Mouse (Mus musculus) stomach, embryonic 15.5 days (tissue): ENCODE measurements around the gene Epha2. TPM values are rescaled to one million over a fixed set of nuclear protein-coding genes. Genes with fewer than 3 reads are reported as not detected.

Source experiments
- ATAC-seq: fragments of 200-750 bp; cut with Nextera tagmentation; 2 replicates; pipeline ENCODE4 v1.8.0; 2017; ENCODE audit warnings: low read depth, moderate number of reproducible peaks, moderate TSS enrichment; ENCODE audit not compliant: insufficient read depth, low FRiP score
- H3K27ac ChIP-seq: fragments of 300-500 bp; sonication (generic); 2 replicates; pipeline ENCODE4 v1.5.1; 2015; ENCODE audit warnings: mild to moderate bottlenecking, inconsistent platforms
- H3K27me3 ChIP-seq: fragments of 300-500 bp; sonication (generic); replicated peaks from 2 replicates; pipeline ENCODE4 v1.6.1; 2015; ENCODE audit warnings: inconsistent platforms
- H3K36me3 ChIP-seq: fragments of 300-500 bp; sonication (generic); 2 replicates; pipeline ENCODE4 v1.6.1; 2015; ENCODE audit warnings: inconsistent platforms
- H3K4me1 ChIP-seq: fragments of 300-500 bp; sonication (generic); 2 replicates; pipeline ENCODE4 v1.6.1; 2015; ENCODE audit warnings: inconsistent platforms
- H3K4me2 ChIP-seq: fragments of 300-500 bp; sonication (generic); 2 replicates; pipeline ENCODE4 v1.6.1; 2015; ENCODE audit warnings: mild to moderate bottlenecking, inconsistent platforms
- H3K4me3 ChIP-seq: fragments of 300-500 bp; sonication (generic); replicated peaks from 2 replicates; pipeline ENCODE4 v1.5.1; 2015; ENCODE audit warnings: inconsistent platforms
- H3K9ac ChIP-seq: fragments of 300-500 bp; sonication (generic); 2 replicates; pipeline ENCODE4 v1.6.1; 2015; ENCODE audit warnings: inconsistent platforms
- H3K9me3 ChIP-seq: fragments of 300-500 bp; sonication (generic); 2 replicates; pipeline ENCODE4 v1.6.1; 2016; ENCODE audit warnings: inconsistent platforms
- WGBS: fragments of 180-500 bp; shearing (Covaris S2); methylation state at CpG from one replicate; pipeline ENCODE4 v1.1.7; 2015; 5-methylcytosine and 5-hydroxymethylcytosine counted together
- microRNA-seq: library from miRNA; unstranded; fragments of <30 nt; microRNA quantifications from one replicate; pipeline ENCODE4, GENCODE M21; 2016
- polyA plus RNA-seq: library from polyadenylated mRNA; unstranded; fragments of >200 nt; fragmentation: Nextera tagmentation; extraction: Ambion mirVana; gene quantifications from 2 replicates; pipeline ENCODE4 v1.2.1, GENCODE M21; 2015

The Epha2 gene
- polyA plus RNA-seq, 1 experiment from 2014 or later, result 7.3 TPM

- ATAC-seq, result peak; percentile 78
- Histone ChIP-seq H3K9ac (no peak overlapping the region), H3K36me3 (no peaks in the 10 kb centered on the region)
Measured at GRCm38 (mm10) chr4:141353868-141354267, 52.8 kb downstream of the Epha2 start.

GRCm38 (mm10) chr4:141357811-141358210 lies 56.8 kb downstream of the Epha2 start:
- H3K4me3 ChIP-seq, result no peak overlapping the region

More at GRCm38 (mm10) chr4:141353868-141354267, 52.8 kb downstream of the Epha2 start:
- no peak overlapping the region for H3K4me2 ChIP-seq
- no peak overlapping the region for H3K4me3 ChIP-seq
- peaks cover 12% of the 10 kb centered on the region for H3K4me1 ChIP-seq
- peak overlapping the region; percentile 72 for H3K27ac ChIP-seq
- no peaks in the 10 kb centered on the region for H3K9me3 ChIP-seq
- WGBS, result 47% methylated on average over 8 of the region's 8 CpGs
- H3K27me3 ChIP-seq, result no peaks in the 10 kb centered on the region

GRCm38 (mm10) chr4:141359222-141359621 lies 58.2 kb downstream of the Epha2 start:
- ATAC-seq, result no peak
- H3K27ac ChIP-seq, result peak overlapping the region; percentile 63
- 68% methylated on average over 6 of the region's 6 CpGs for WGBS

More at GRCm38 (mm10) chr4:141357811-141358210, 56.8 kb downstream of the Epha2 start:
- ATAC-seq, result no peak
- H3K36me3 ChIP-seq, result no peaks in the 10 kb centered on the region
- no peaks in the 10 kb centered on the region for H3K27me3 ChIP-seq
- no peak overlapping the region for H3K9ac ChIP-seq
- H3K4me1 ChIP-seq, result peaks cover 21% of the 10 kb centered on the region; the same call in 1 of the 2 replicates
- no peak overlapping the region for H3K4me2 ChIP-seq
- no peaks in the 10 kb centered on the region for H3K9me3 ChIP-seq
- H3K27ac ChIP-seq, result no peak overlapping the region

GRCm38 (mm10) chr4:141360846-141361245 lies 59.8 kb downstream of the Epha2 start:
- peaks cover 12% of the 10 kb centered on the region for H3K27me3 ChIP-seq
- peaks cover 16% of the 10 kb centered on the region; the same call in 1 of the 2 replicates for H3K4me1 ChIP-seq
- ATAC-seq, result no peak
- H3K4me2 ChIP-seq, result no peak overlapping the region
- H3K27ac ChIP-seq, result no peak overlapping the region
- no peak overlapping the region for H3K4me3 ChIP-seq
- H3K36me3 ChIP-seq, result no peaks in the 10 kb centered on the region
- H3K9me3 ChIP-seq, result no peaks in the 10 kb centered on the region
- WGBS, result 34% methylated on average over 7 of the region's 7 CpGs
- no peak overlapping the region for H3K9ac ChIP-seq

More at GRCm38 (mm10) chr4:141359222-141359621, 58.2 kb downstream of the Epha2 start:
- peaks cover 3% of the 10 kb centered on the region; the same call in 1 of the 2 replicates for H3K27me3 ChIP-seq
- no peaks in the 10 kb centered on the region for H3K36me3 ChIP-seq
- H3K4me2 ChIP-seq, result no peak overlapping the region
- H3K4me1 ChIP-seq, result peaks cover 16% of the 10 kb centered on the region; the same call in 1 of the 2 replicates
- H3K4me3 ChIP-seq, result no peak overlapping the region
- no peaks in the 10 kb centered on the region for H3K9me3 ChIP-seq
- no peak overlapping the region for H3K9ac ChIP-seq

- peaks cover 21% of the 10 kb centered on the region; the same call in 1 of the 2 replicates for H3K4me1 ChIP-seq
- 19% methylated on average over 11 of the region's 11 CpGs for WGBS
- no peak overlapping the region for H3K27ac ChIP-seq
- H3K36me3 ChIP-seq, result no peaks in the 10 kb centered on the region
- no peak for ATAC-seq
- H3K4me2 ChIP-seq, result no peak overlapping the region
- no peak overlapping the region for H3K9ac ChIP-seq
- H3K27me3 ChIP-seq, result peaks cover 21% of the 10 kb centered on the region
- H3K9me3 ChIP-seq, result no peaks in the 10 kb centered on the region
- H3K4me3 ChIP-seq, result no peak overlapping the region
Measured at GRCm38 (mm10) chr4:141362937-141363548, 62.0 kb downstream of the Epha2 start.

- peaks cover 26% of the 10 kb centered on the region for H3K27me3 ChIP-seq
- ATAC-seq, result no peak
- H3K36me3 ChIP-seq, result no peaks in the 10 kb centered on the region
- no peak overlapping the region for H3K9ac ChIP-seq
- H3K9me3 ChIP-seq, result no peaks in the 10 kb centered on the region
- H3K4me3 ChIP-seq, result no peak overlapping the region
- H3K27ac ChIP-seq, result no peak overlapping the region
- 63% methylated on average over 8 of the region's 8 CpGs for WGBS
- H3K4me1 ChIP-seq, result 0 out of 2 replicates have a peak, but pooled peaks cover 6% of the 10 kb centered on the region
- no peak overlapping the region for H3K4me2 ChIP-seq
Measured at GRCm38 (mm10) chr4:141365126-141365525, 64.1 kb downstream of the Epha2 start.

GRCm38 (mm10) chr4:141365876-141366275 lies 64.8 kb downstream of the Epha2 start:
- Histone ChIP-seq H3K27me3 (peaks cover 26% of the 10 kb centered on the region), H3K27ac (no peak overlapping the region), H3K9ac (no peak overlapping the region), H3K36me3 (no peaks in the 10 kb centered on the region), H3K4me1 (0 out of 2 replicates have a peak, but pooled peaks cover 5% of the 10 kb centered on the region), H3K4me3 (no peak overlapping the region), H3K4me2 (no peak overlapping the region), H3K9me3 (no peaks in the 10 kb centered on the region)
- no peak for ATAC-seq
- 47% methylated on average over 7 of the region's 7 CpGs for WGBS

GRCm38 (mm10) chr4:141367997-141368791 lies 67.2 kb downstream of the Epha2 start, which contains the start of gene Fam131c:
Gene Fam131c, plus strand, starts transcription at chr4:141368220.
- Histone ChIP-seq H3K4me2 (peak within 1 kb of the TSS; percentile 97), H3K9me3 (no peaks in the 10 kb centered on the region), H3K27me3 (peaks cover 26% of the 10 kb centered on the region), H3K9ac (peak within 1 kb of the TSS; percentile 29; the same call in 1 of the 2 replicates), H3K4me3 (peak within 1 kb of the TSS; percentile 52), H3K36me3 (no peaks in the 10 kb centered on the region), H3K4me1 (0 out of 2 replicates have a peak, but pooled peaks cover 5% of the 10 kb centered on the region), H3K27ac (no peak within 1 kb of the TSS)
- ATAC-seq, result peak; percentile 44; the same call in 1 of the 2 replicates
- 2% methylated on average over 64 of the region's 71 CpGs for WGBS

GRCm38 (mm10) chr4:141372426-141372825 lies 71.4 kb downstream of the Epha2 start:
- Histone ChIP-seq H3K4me1 (0 out of 2 replicates have a peak, but pooled peaks cover 5% of the 10 kb centered on the region), H3K4me3 (no peak overlapping the region), H3K4me2 (no peak overlapping the region), H3K9me3 (no peaks in the 10 kb centered on the region), H3K27me3 (peaks cover 4% of the 10 kb centered on the region), H3K36me3 (no peaks in the 10 kb centered on the region), H3K27ac (no peak overlapping the region), H3K9ac (no peak overlapping the region)
- 86% methylated on average over 5 of the region's 5 CpGs for WGBS
- no peak for ATAC-seq

Small RNAs within 50 kb of the gene (microRNA-seq; reads per million reads assigned to microRNA genes)
- gene Gm25690, result not detected

Other genes with a start within 250 kb of the Epha2 start
- 4.2 and 5.9 TPM in 2 replicates for gene Crocc, start 240.7 kb upstream of the Epha2 start, polyA plus RNA-seq
- 81.4 and 82.0 TPM in 2 replicates for gene Necap2, start 222.9 kb upstream of the Epha2 start, polyA plus RNA-seq
- 0.05 and 0.15 TPM in 2 replicates for gene Spata21, start 212.9 kb upstream of the Epha2 start, polyA plus RNA-seq
- 34.5 and 44.3 TPM in 2 replicates for gene Szrd1, start 161.5 kb upstream of the Epha2 start, polyA plus RNA-seq
- gene Fbxo42, start 153.3 kb upstream of the Epha2 start, polyA plus RNA-seq, result 21.3 and 21.4 TPM in 2 replicates
- 5.8 TPM in 2 replicates for gene Rsg1, start 87.3 kb upstream of the Epha2 start, polyA plus RNA-seq
- 20.9 and 24.3 TPM in 2 replicates for gene Arhgef19, start 61.7 kb upstream of the Epha2 start, polyA plus RNA-seq
- 2.8 and 3.9 TPM in 2 replicates for gene Fam131c, start 67.0 kb downstream of the Epha2 start, polyA plus RNA-seq
- 0.21 and 0.35 TPM in 2 replicates for gene Clcnka, start 97.5 kb downstream of the Epha2 start, polyA plus RNA-seq
- 0.14 TPM in 1 of 2 replicates, not detected in the other for gene Clcnkb, start 114.8 kb downstream of the Epha2 start, polyA plus RNA-seq
- 2.4 and 2.8 TPM in 2 replicates for gene Hspb7, start 119.5 kb downstream of the Epha2 start, polyA plus RNA-seq
- gene Srarp, start 134.9 kb downstream of the Epha2 start, polyA plus RNA-seq, result not detected in 2 replicates
- 27.5 and 30.9 TPM in 2 replicates for gene Zbtb17, start 143.4 kb downstream of the Epha2 start, polyA plus RNA-seq
- gene Spen, start 237.4 kb downstream of the Epha2 start, polyA plus RNA-seq, result 8.4 and 10.4 TPM in 2 replicates